Comparison of ENCODE assay signal across 8 mouse cellular contexts in the genomic region with DNA sequence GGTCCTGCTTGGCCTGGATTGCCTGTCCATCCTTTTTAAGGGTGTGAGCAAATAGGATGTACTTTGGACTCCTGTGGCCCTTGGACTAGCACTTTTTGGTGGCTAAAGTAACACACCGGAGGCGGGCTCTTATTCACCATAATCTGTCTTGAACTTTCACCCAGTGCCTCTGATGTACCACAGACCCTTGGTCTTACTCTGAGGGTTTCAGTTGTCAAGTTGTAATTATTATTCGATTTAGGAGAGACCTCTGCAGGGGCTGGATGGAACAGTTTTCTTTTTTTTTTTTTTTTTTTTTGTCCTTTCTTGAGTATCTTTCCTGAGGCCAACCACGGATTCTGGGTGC. TPM values are rescaled to one million over a fixed set of nuclear protein-coding genes. Genes with fewer than 3 reads are reported as not detected.
A peak's percentile ranks its signal among the peaks of the same experiment; 100 is the strongest.
DNase-seq lines count a peak whose midpoint lies in the region; ATAC-seq and TF ChIP-seq lines count a peak whose summit lies in the region.

No protein-coding gene starts in this region.

- H3K36me3 ChIP-seq in heart, adult 2 months (ENCODE audit: control insufficient read depth, insufficient read depth, low read length): no peaks in the 10 kb centered on the region
- H3K36me3 ChIP-seq in MEL (ENCODE audit: control insufficient read depth in 1 of 2, insufficient read depth in 2 of 2, low read length in 2 of 2): peaks cover 0 to 5% of the 10 kb centered on the region in 2 experiments; a peak in 1 of 4 replicates
- H3K36me3 ChIP-seq in hindbrain, embryonic 14.5 days (replicated peaks; ENCODE audit: control insufficient read depth, insufficient read depth): no peaks in the 10 kb centered on the region
- no peaks in the 10 kb centered on the region for H3K36me3 ChIP-seq in liver, embryonic 15.5 days (replicated peaks)

- TF ChIP-seq POLR2A in heart, adult 2 months (IDR thresholded peaks at IDR 0.05; ENCODE audit: insufficient read depth, low read depth, low read length): no peak
- TF ChIP-seq POLR2A in MEL (IDR thresholded peaks at IDR 0.05; ENCODE audit: control insufficient read depth in 1 of 2, insufficient read depth in 1 of 2, low read depth in 1 of 2, low read length in 2 of 2, poor library complexity in 1 of 2): no peak

- H3K4me1 ChIP-seq in heart, adult 2 months (ENCODE audit: control insufficient read depth, insufficient read depth, low read length): peaks cover 1% of the 10 kb centered on the region; the same call in 1 of the 2 replicates
- H3K4me1 ChIP-seq in MEL (ENCODE audit: control insufficient read depth in 1 of 2, insufficient read depth in 2 of 2, low read length in 2 of 2): peaks cover 6 to 23% of the 10 kb centered on the region in 2 experiments
- peaks cover 8% of the 10 kb centered on the region for H3K4me1 ChIP-seq in hindbrain, embryonic 14.5 days (replicated peaks; ENCODE audit: control insufficient read depth, insufficient read depth, low read length)
- peaks cover 14% of the 10 kb centered on the region for H3K4me1 ChIP-seq in liver, embryonic 15.5 days (replicated peaks)

- TF ChIP-seq CTCF in heart, adult 2 months (IDR thresholded peaks at IDR 0.05): no peak
- TF ChIP-seq CTCF in MEL (IDR thresholded peaks at IDR 0.05 in 2 of 3, conservative IDR thresholded peaks at IDR 0.05 in 1 of 3; ENCODE audit: control insufficient read depth in 1 of 3, insufficient read depth in 1 of 3, low read depth in 2 of 3, low read length in 3 of 3, poor library complexity in 1 of 3, severe bottlenecking in 1 of 3): peak in 1 of 3 experiments; percentile 20; a peak in 2 of 6 replicates

- intact Hi-C loops in heart, adult 2 months (cut with DNase I): loop anchor here (5.0 kb wide), 1 partner anchor 34 kb away; a partner anchor contains a TSS

- no peaks in the 10 kb centered on the region for H3K9me3 ChIP-seq in MEL (replicated peaks; ENCODE audit: insufficient read depth, low read length)
- no peaks in the 10 kb centered on the region for H3K9me3 ChIP-seq in hindbrain, embryonic 14.5 days (ENCODE audit: control insufficient read depth, low read length)
- no peaks in the 10 kb centered on the region for H3K9me3 ChIP-seq in liver, embryonic 15.5 days (replicated peaks)

- TF ChIP-seq RAD21 in MEL (IDR thresholded peaks at IDR 0.05; ENCODE audit: low read depth, low read length): no peak; the same call in 1 of the 2 replicates

- H3K79me2 ChIP-seq in heart, adult 2 months (replicated peaks; ENCODE audit: control insufficient read depth, insufficient read depth, low read length): no peaks in the 10 kb centered on the region
- peaks cover 4% of the 10 kb centered on the region; the same call in 1 of the 2 replicates for H3K79me2 ChIP-seq in MEL (ENCODE audit: control insufficient read depth, insufficient read depth, low read length, poor library complexity)

- no peak for ATAC-seq in hindbrain, embryonic 14.5 days (ENCODE audit: low FRiP score)
- no peak; the same call in 1 of the 2 replicates for ATAC-seq in liver, embryonic 15.5 days (ENCODE audit: insufficient read depth)

- H3K9ac ChIP-seq in heart, adult 2 months (ENCODE audit: low read depth, low read length): peak overlapping the region; percentile 84
- H3K9ac ChIP-seq in MEL (ENCODE audit: control insufficient read depth, low read depth, low read length, poor library complexity, severe bottlenecking): peak overlapping the region; percentile 94
- peak overlapping the region; percentile 89 for H3K9ac ChIP-seq in hindbrain, embryonic 14.5 days
- H3K9ac ChIP-seq in liver, embryonic 15.5 days: peak overlapping the region; percentile 73

- no peak for TF ChIP-seq EP300 in heart, adult 2 months (IDR thresholded peaks at IDR 0.05; ENCODE audit: insufficient read depth, low read depth, low read length)
- TF ChIP-seq EP300 in MEL (IDR thresholded peaks at IDR 0.05; ENCODE audit: low read depth in 1 of 2, low read length in 2 of 2): no peak

- 19% methylated on average over 4 of the region's 4 CpGs for whole genome bisulfite sequencing in heart, adult 2 months
- WGBS in hindbrain, embryonic 14.5 days: 35% methylated on average over 4 of the region's 4 CpGs
- 10% methylated on average over 4 of the region's 4 CpGs for WGBS in liver, embryonic 15.5 days (ENCODE audit: insufficient replicate concordance)

- H3K4me3 ChIP-seq in heart, adult 2 months: peak overlapping the region; percentile 93
- peak overlapping the region; percentile 90 for H3K4me3 ChIP-seq in MEL (ENCODE audit: control insufficient read depth in 1 of 2, insufficient read depth in 1 of 2, low read depth in 2 of 2, low read length in 2 of 2)
- H3K4me3 ChIP-seq in hindbrain, embryonic 14.5 days (replicated peaks; ENCODE audit: low read length): peak overlapping the region; percentile 52
- peak overlapping the region; percentile 74 for H3K4me3 ChIP-seq in liver, embryonic 15.5 days (replicated peaks)

- H3K27ac ChIP-seq in heart, adult 2 months: peak overlapping the region; percentile 92
- H3K27ac ChIP-seq in MEL (ENCODE audit: control insufficient read depth, low read depth, low read length): peak overlapping the region; percentile 33; the same call in 1 of the 2 replicates
- peak overlapping the region; percentile 87 for H3K27ac ChIP-seq in hindbrain, embryonic 14.5 days
- H3K27ac ChIP-seq in liver, embryonic 15.5 days (replicated peaks): peak overlapping the region; percentile 65; the same call in 1 of the 2 replicates

- no peak for DNase-seq in heart, adult 2 months
- no peak for DNase-seq in heart, adult 9 months (ENCODE audit: low spot score in 2 of 2)
- no peak for DNase-seq in MEL (ENCODE audit: low read depth, low spot score)
- no peak for DNase-seq in hindbrain, embryonic 14.5 days (ENCODE audit: low spot score)
- DNase-seq in embryo, embryonic 9.5 days (ENCODE audit: extremely low spot score): no peak
- no peak for DNase-seq in thymus, postnatal 10 days (ENCODE audit: low spot score in 2 of 2)
- DNase-seq in thymus, postnatal 4 days: no peak

- no peaks in the 10 kb centered on the region for H3K27me3 ChIP-seq in heart, adult 2 months (ENCODE audit: control insufficient read depth, insufficient read depth, low read length)
- H3K27me3 ChIP-seq in MEL (ENCODE audit: control insufficient read depth in 1 of 2, insufficient read depth in 2 of 2, low read length in 2 of 2): no peaks in the 10 kb centered on the region
- no peaks in the 10 kb centered on the region for H3K27me3 ChIP-seq in hindbrain, embryonic 14.5 days (ENCODE audit: control insufficient read depth, insufficient read depth, low read length)
- no peaks in the 10 kb centered on the region for H3K27me3 ChIP-seq in liver, embryonic 15.5 days

- H3K4me2 ChIP-seq in hindbrain, embryonic 14.5 days (replicated peaks): peak overlapping the region; percentile 64
- peak overlapping the region; percentile 79 for H3K4me2 ChIP-seq in liver, embryonic 15.5 days

TF ChIP-seq in MEL, 35 proteins besides CTCF, POLR2A, EP300 and RAD21:
- TF ChIP-seq MXI1 (IDR thresholded peaks at IDR 0.05; ENCODE audit: low read depth, low read length) (no peak), TBP (IDR thresholded peaks at IDR 0.05; ENCODE audit: low read depth, low read length) (no peak), NRF1 (IDR thresholded peaks at IDR 0.05; ENCODE audit: insufficient read depth, low read depth, low read length, poor library complexity, severe bottlenecking) (no peak), ZNF384 (IDR thresholded peaks at IDR 0.05; ENCODE audit: low read depth, low read length) (peak; percentile 91), JUND (IDR thresholded peaks at IDR 0.05; ENCODE audit: low read depth, low read length) (no peak)

RNA-seq across cellular contexts. Expression of a gene that starts 20.2 kb away (rescaled TPM):
- total RNA-seq in heart, adult 2 months (2021): 10 to 100 TPM; 56.4 to 63.4 TPM
- 48.1 and 54.7 TPM in 2 replicates for polyA plus RNA-seq in heart, adult 2 months (2012; rRNA removed)
- 23.8 and 26.0 TPM in 2 replicates for total RNA-seq in MEL (2012; rRNA removed)
- polyA plus RNA-seq in MEL (2012; ENCODE audit: insufficient read depth in 1 of 2, insufficient read length in 2 of 2, low read depth in 1 of 2, low replicate concordance in 2 of 2, missing spikeins in 1 of 2): 10 to 100 TPM in 1 of 2 experiments, not detected in 1; 34.0 TPM
- polyA plus RNA-seq in hindbrain, embryonic 14.5 days (2014; fragmentation: Nextera tagmentation; extraction: Ambion mirVana): 45.3 and 52.2 TPM in 2 replicates
- 11.7 and 11.9 TPM in 2 replicates for polyA plus RNA-seq in liver, embryonic 15.5 days (2015; fragmentation: Nextera tagmentation; extraction: Ambion mirVana)

RNA-seq across cellular contexts. Expression of a gene that starts 32.3 kb away (rescaled TPM):
- under 1 TPM in 1 of 2 experiments, not detected in 1; 0.59 TPM for total RNA-seq in heart, adult 2 months (2021)
- polyA plus RNA-seq in heart, adult 2 months (2012; rRNA removed): 4.6 and 6.2 TPM in 2 replicates
- total RNA-seq in MEL (2012; rRNA removed): 0.69 TPM in 2 replicates
- polyA plus RNA-seq in MEL (2012; ENCODE audit: insufficient read depth in 1 of 2, insufficient read length in 2 of 2, low read depth in 1 of 2, low replicate concordance in 2 of 2, missing spikeins in 1 of 2): 1 to 10 TPM in 1 of 2 experiments, not detected in 1; 1.4 TPM
- 1,715 and 1,766 TPM in 2 replicates for polyA plus RNA-seq in hindbrain, embryonic 14.5 days (2014; fragmentation: Nextera tagmentation; extraction: Ambion mirVana)
- 0.67 and 0.99 TPM in 2 replicates for polyA plus RNA-seq in liver, embryonic 15.5 days (2015; fragmentation: Nextera tagmentation; extraction: Ambion mirVana)

RNA-seq across cellular contexts. Expression of a gene that starts 34.2 kb away (rescaled TPM):
- total RNA-seq in heart, adult 2 months (2021): 10 to 100 TPM; 60.1 to 65.1 TPM
- polyA plus RNA-seq in heart, adult 2 months (2012; rRNA removed): 22.6 and 39.2 TPM in 2 replicates
- total RNA-seq in MEL (2012; rRNA removed): 27.5 and 31.0 TPM in 2 replicates
- polyA plus RNA-seq in MEL (2012; ENCODE audit: insufficient read depth in 1 of 2, insufficient read length in 2 of 2, low read depth in 1 of 2, low replicate concordance in 2 of 2, missing spikeins in 1 of 2): 10 to 100 TPM in 1 of 2 experiments, not detected in 1; 68.4 TPM
- polyA plus RNA-seq in hindbrain, embryonic 14.5 days (2014; fragmentation: Nextera tagmentation; extraction: Ambion mirVana): 31.6 and 36.5 TPM in 2 replicates
- polyA plus RNA-seq in liver, embryonic 15.5 days (2015; fragmentation: Nextera tagmentation; extraction: Ambion mirVana): 22.2 and 24.2 TPM in 2 replicates

RNA-seq across cellular contexts. Expression of a gene that starts 36.6 kb away (rescaled TPM):
- not detected for total RNA-seq in heart, adult 2 months (2021)
- polyA plus RNA-seq in heart, adult 2 months (2012; rRNA removed): not detected in 2 replicates
- total RNA-seq in MEL (2012; rRNA removed): 0.31 and 0.36 TPM in 2 replicates
- under 1 TPM in 1 of 2 experiments, not detected in 1; 0.45 TPM for polyA plus RNA-seq in MEL (2012; ENCODE audit: insufficient read depth in 1 of 2, insufficient read length in 2 of 2, low read depth in 1 of 2, low replicate concordance in 2 of 2, missing spikeins in 1 of 2)
- 0.10 and 0.21 TPM in 2 replicates for polyA plus RNA-seq in hindbrain, embryonic 14.5 days (2014; fragmentation: Nextera tagmentation; extraction: Ambion mirVana)
- polyA plus RNA-seq in liver, embryonic 15.5 days (2015; fragmentation: Nextera tagmentation; extraction: Ambion mirVana): not detected in 2 replicates

Comparison
In these comparisons a context has a peak if more than half of its experiments do, and no peak if none do; other contexts are left out.
1. H3K27ac ChIP-seq: peak in every context shown above with its lines; median percentile 92 in heart, adult 2 months; 87 in hindbrain, embryonic 14.5 days; 65 in liver, embryonic 15.5 days; 33 in MEL.
2. RNA of a gene that starts 32.3 kb away (polyA plus RNA-seq): 1,715 to 1,766 TPM in hindbrain, embryonic 14.5 days; 4.6 to 6.2 TPM in heart, adult 2 months, 1.4 TPM in MEL and 0.67 to 0.99 TPM in liver, embryonic 15.5 days; every median in the first group is over 100 times any median in the second.
3. Peak in every context shown above with its lines, with median percentiles within 50 percentile points of each other: H3K4me3 ChIP-seq and H3K9ac ChIP-seq.